In the genomic region with DNA sequence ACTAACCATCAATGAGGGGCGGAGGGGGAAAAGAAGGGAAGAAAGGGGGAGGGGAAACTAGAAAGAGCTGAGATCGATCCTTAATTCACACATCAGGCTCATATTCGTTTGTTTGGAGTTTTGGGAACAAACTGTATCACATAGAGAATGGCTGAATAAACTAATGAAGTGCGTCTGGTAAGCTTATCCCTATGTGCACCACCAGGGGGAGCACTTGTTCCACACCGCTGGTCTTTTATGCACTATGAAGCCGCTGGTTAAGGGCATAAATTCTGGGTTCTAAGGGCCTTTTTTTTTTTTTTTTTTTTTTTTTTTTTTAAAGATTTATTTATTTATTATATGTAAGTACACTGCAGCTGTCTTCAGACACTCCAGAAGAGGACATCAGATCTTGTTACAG, we compare ENCODE assay signal across 9 mouse cellular contexts. TPM values are rescaled to one million over a fixed set of nuclear protein-coding genes. Genes with fewer than 3 reads are reported as not detected.
DNase-seq lines count a peak whose midpoint lies in the region; ATAC-seq and TF ChIP-seq lines count a peak whose summit lies in the region.
"Had no signal": no experiment of that assay in that cellular context is flagged by ENCODE, and none has a peak within 500 bp of the region (broad histone marks: within the 10 kb centered on the region; RNA-seq: fewer than 3 reads in every experiment).

No protein-coding gene starts in this region.

- WGBS in heart, adult 2 months = 8% methylated on average over 6 of the region's 6 CpGs
- WGBS in heart, embryonic 10.5 days = 20% methylated on average over 6 of the region's 6 CpGs
- 13% methylated on average over 6 of the region's 6 CpGs for WGBS in cerebellum, adult 2 months
- 12% methylated on average over 6 of the region's 6 CpGs for WGBS in kidney, embryonic 14.5 days
- 7% methylated on average over 6 of the region's 6 CpGs for WGBS in lung, postnatal 0 days

- TF ChIP-seq CTCF in heart, adult 2 months (IDR thresholded peaks at IDR 0.05) = peak; percentile 73
- peak; percentile 90 for TF ChIP-seq CTCF in cerebellum, adult 2 months (IDR thresholded peaks at IDR 0.05; ENCODE audit: borderline replicate concordance, insufficient read depth, low read depth, low read length)
- TF ChIP-seq CTCF in lung, postnatal 0 days (IDR thresholded peaks at IDR 0.05) = peak; percentile 88

- ATAC-seq in kidney, embryonic 14.5 days (ENCODE audit: low FRiP score, low TSS enrichment) = peak; percentile 55; the same call in 1 of the 2 replicates
- peak; percentile 43; the same call in 1 of the 2 replicates for ATAC-seq in lung, postnatal 0 days

- peaks cover 2% of the 10 kb centered on the region; the same call in 1 of the 2 replicates for H3K36me3 ChIP-seq in heart, adult 2 months (ENCODE audit: control insufficient read depth, insufficient read depth, low read length)
- no peaks in the 10 kb centered on the region for H3K36me3 ChIP-seq in heart, embryonic 10.5 days
- no peaks in the 10 kb centered on the region for H3K36me3 ChIP-seq in ES-E14 (ENCODE audit: control insufficient read depth, insufficient read depth, low read length, poor library complexity, severe bottlenecking)
- H3K36me3 ChIP-seq in kidney, embryonic 14.5 days (ENCODE audit: control insufficient read depth, insufficient read depth, low read length) = no peaks in the 10 kb centered on the region
- H3K36me3 ChIP-seq in lung, postnatal 0 days (ENCODE audit: insufficient read depth, low read length) = no peaks in the 10 kb centered on the region
- H3K36me3 ChIP-seq: limb, embryonic 12.5 days had no signal

- H3K4me3 ChIP-seq in heart, adult 2 months = no peak overlapping the region
- no peak overlapping the region for H3K4me3 ChIP-seq in heart, embryonic 10.5 days
- no peak overlapping the region for H3K4me3 ChIP-seq in ES-E14 (ENCODE audit: insufficient read depth in 1 of 2, low read depth in 1 of 2, low read length in 2 of 2, poor library complexity in 1 of 2, severe bottlenecking in 1 of 2)
- no peak overlapping the region for H3K4me3 ChIP-seq in cerebellum, adult 2 months (replicated peaks; ENCODE audit: insufficient read depth, low read depth, low read length)
- H3K4me3 ChIP-seq in kidney, embryonic 14.5 days (ENCODE audit: low read length) = no peak overlapping the region
- H3K4me3 ChIP-seq in lung, postnatal 0 days (ENCODE audit: low read depth, low read length) = no peak overlapping the region
- H3K4me3 ChIP-seq: limb, embryonic 12.5 days had no signal

- TF ChIP-seq EP300 in heart, adult 2 months (IDR thresholded peaks at IDR 0.05; ENCODE audit: insufficient read depth, low read depth, low read length) = peak; percentile 68; the same call in 1 of the 2 replicates
- TF ChIP-seq EP300 in lung, postnatal 0 days (IDR thresholded peaks at IDR 0.05) = no peak

- in situ Hi-C loops in ES-E14 (cut with MboI; ENCODE audit: low sequenced_read_pairs in 2 of 2, unreplicated experiment in 2 of 2) = no loop called here

- intact Hi-C loops in heart, adult 2 months (cut with DNase I) = loop anchor here (1.0 to 5.0 kb wide), 5 partner anchors 22 to 145 kb away; a partner anchor contains a TSS

- peaks cover 6% of the 10 kb centered on the region for H3K4me1 ChIP-seq in heart, adult 2 months (ENCODE audit: control insufficient read depth, insufficient read depth, low read length)
- peaks cover 33% of the 10 kb centered on the region for H3K4me1 ChIP-seq in heart, embryonic 10.5 days
- no peaks in the 10 kb centered on the region; a peak in 1 of 4 replicates for H3K4me1 ChIP-seq in ES-E14 (ENCODE audit: control insufficient read depth in 2 of 2, insufficient read depth in 2 of 2, low read length in 2 of 2, poor library complexity in 1 of 2)
- H3K4me1 ChIP-seq in cerebellum, adult 2 months (ENCODE audit: control insufficient read depth, insufficient read depth, low read length) = no peaks in the 10 kb centered on the region
- H3K4me1 ChIP-seq in kidney, embryonic 14.5 days (ENCODE audit: control insufficient read depth, insufficient read depth, low read length) = peaks cover 11% of the 10 kb centered on the region; the same call in 1 of the 2 replicates
- H3K4me1 ChIP-seq in lung, postnatal 0 days (ENCODE audit: insufficient read depth, low read depth, low read length) = peaks cover 3% of the 10 kb centered on the region; the same call in 1 of the 2 replicates

- H3K27me3 ChIP-seq in heart, adult 2 months (ENCODE audit: control insufficient read depth, insufficient read depth, low read length) = no peaks in the 10 kb centered on the region
- no peaks in the 10 kb centered on the region for H3K27me3 ChIP-seq in heart, embryonic 10.5 days (ENCODE audit: insufficient read depth, poor library complexity, severe bottlenecking)
- H3K27me3 ChIP-seq in cerebellum, adult 2 months (ENCODE audit: control insufficient read depth, insufficient read depth, low read length) = no peaks in the 10 kb centered on the region
- no peaks in the 10 kb centered on the region; the same call in 1 of the 2 replicates for H3K27me3 ChIP-seq in kidney, embryonic 14.5 days (ENCODE audit: control insufficient read depth, insufficient read depth, low read length)
- H3K27me3 ChIP-seq in lung, postnatal 0 days (replicated peaks; ENCODE audit: insufficient read depth, low read length) = no peaks in the 10 kb centered on the region

- no peak overlapping the region for H3K9ac ChIP-seq in heart, adult 2 months (ENCODE audit: low read depth, low read length)
- no peak overlapping the region for H3K9ac ChIP-seq in ES-E14 (ENCODE audit: insufficient read depth, low read depth, low read length, poor library complexity, severe bottlenecking)
- no peak overlapping the region for H3K9ac ChIP-seq in kidney, embryonic 14.5 days (ENCODE audit: low read depth, low read length)
- H3K9ac ChIP-seq in lung, postnatal 0 days (replicated peaks; ENCODE audit: low read depth) = no peak overlapping the region

- TF ChIP-seq POLR2A in heart, adult 2 months (IDR thresholded peaks at IDR 0.05; ENCODE audit: insufficient read depth, low read depth, low read length) = no peak
- no peak for TF ChIP-seq POLR2A in cerebellum, adult 2 months (IDR thresholded peaks at IDR 0.05; ENCODE audit: borderline replicate concordance, insufficient read depth, low read length)

- peak overlapping the region; percentile 58 for H3K27ac ChIP-seq in heart, adult 2 months
- H3K27ac ChIP-seq in heart, embryonic 10.5 days = no peak overlapping the region; the same call in 1 of the 2 replicates
- H3K27ac ChIP-seq in ES-E14 (ENCODE audit: insufficient read depth, low read depth, low read length, poor library complexity, severe bottlenecking) = no peak overlapping the region
- H3K27ac ChIP-seq in cerebellum, adult 2 months (ENCODE audit: insufficient read depth, low read length) = no peak overlapping the region
- H3K27ac ChIP-seq in kidney, embryonic 14.5 days (ENCODE audit: low read depth, low read length) = no peak overlapping the region
- H3K27ac ChIP-seq in lung, postnatal 0 days (ENCODE audit: low read length) = no peak overlapping the region
- H3K27ac ChIP-seq: limb, embryonic 12.5 days had no signal

- H3K79me2 ChIP-seq in heart, adult 2 months (replicated peaks; ENCODE audit: control insufficient read depth, insufficient read depth, low read length) = no peaks in the 10 kb centered on the region

- no peaks in the 10 kb centered on the region for H3K9me3 ChIP-seq in heart, embryonic 10.5 days
- H3K9me3 ChIP-seq in ES-E14 (ENCODE audit: control insufficient read depth, insufficient read depth, low read depth, low read length) = no peaks in the 10 kb centered on the region
- no peaks in the 10 kb centered on the region for H3K9me3 ChIP-seq in kidney, embryonic 14.5 days (ENCODE audit: control insufficient read depth, low read length)
- no peaks in the 10 kb centered on the region for H3K9me3 ChIP-seq in lung, postnatal 0 days (ENCODE audit: low read length)
- H3K9me3 ChIP-seq: limb, embryonic 12.5 days had no signal

- H3K4me2 ChIP-seq in kidney, embryonic 14.5 days (replicated peaks; ENCODE audit: low read depth, low read length) = no peak overlapping the region
- H3K4me2 ChIP-seq in lung, postnatal 0 days (replicated peaks; ENCODE audit: low read depth, low read length) = no peak overlapping the region
- H3K4me2 ChIP-seq: limb, embryonic 12.5 days had no signal

- DNase-seq in heart, adult 2 months = peak; percentile 59 to 65
- no peak for DNase-seq in heart, embryonic 10.5 days (ENCODE audit: low spot score)
- peak; percentile 66 for DNase-seq in ES-E14 (ENCODE audit: low read depth, low spot score)
- peak; percentile 63 to 65 for DNase-seq in cerebellum, adult 2 months
- peak; percentile 80 for DNase-seq in forelimb bud, embryonic 11.5 days (ENCODE audit: low read depth, low spot score)
- peak; percentile 86 for DNase-seq in lung, postnatal 0 days (ENCODE audit: low spot score)
- peak; percentile 54 for DNase-seq in retina, postnatal 7 days (ENCODE audit: low read depth, low spot score)

TF ChIP-seq in ES-E14, 5 proteins besides CTCF, POLR2A, EP300 and RAD21:
- TF ChIP-seq ZC3H11A (IDR thresholded peaks at IDR 0.05; ENCODE audit: borderline replicate concordance, low read depth, low read length) (peak; percentile 86; the same call in 1 of the 2 replicates), CHD2 (IDR thresholded peaks at IDR 0.05; ENCODE audit: low read depth, low read length) (no peak)
TF ChIP-seq in ES-E14: peak in this region for 1.

RNA-seq across cellular contexts. Expression of a gene that starts 18.3 kb away (rescaled TPM):
- total RNA-seq in heart, adult 2 months (2021) = 100 to 1,000 TPM; 283 to 363 TPM
- polyA plus RNA-seq in heart, adult 2 months (2012; rRNA removed) = 196 and 305 TPM in 2 replicates
- polyA plus RNA-seq in heart, embryonic 10.5 days (2016; fragmentation: Nextera tagmentation; extraction: Ambion mirVana) = 59.2 and 60.3 TPM in 2 replicates
- total RNA-seq in ES-E14 (2012; rRNA removed) = 27.3 and 38.0 TPM in 2 replicates
- 34.0 and 35.8 TPM in 2 replicates for polyA plus RNA-seq in cerebellum, adult 2 months (2012; rRNA removed)
- polyA plus RNA-seq in kidney, embryonic 14.5 days (2014; fragmentation: Nextera tagmentation; extraction: Ambion mirVana) = 59.9 and 62.8 TPM in 2 replicates
- 62.4 and 65.0 TPM in 2 replicates for polyA plus RNA-seq in lung, postnatal 0 days (2015; fragmentation: Nextera tagmentation; extraction: Ambion mirVana)

RNA-seq across cellular contexts. Expression of a gene that starts 22.2 kb away (rescaled TPM):
- total RNA-seq in heart, adult 2 months (2021) = under 1 TPM; 0.48 to 0.70 TPM
- 0.16 and 0.32 TPM in 2 replicates for polyA plus RNA-seq in heart, adult 2 months (2012; rRNA removed)
- 3.1 and 3.9 TPM in 2 replicates for polyA plus RNA-seq in heart, embryonic 10.5 days (2016; fragmentation: Nextera tagmentation; extraction: Ambion mirVana)
- 18.6 and 22.1 TPM in 2 replicates for total RNA-seq in ES-E14 (2012; rRNA removed)
- 2.9 and 4.1 TPM in 2 replicates for polyA plus RNA-seq in cerebellum, adult 2 months (2012; rRNA removed)
- 6.0 and 6.3 TPM in 2 replicates for polyA plus RNA-seq in kidney, embryonic 14.5 days (2014; fragmentation: Nextera tagmentation; extraction: Ambion mirVana)
- 3.4 and 4.7 TPM in 2 replicates for polyA plus RNA-seq in lung, postnatal 0 days (2015; fragmentation: Nextera tagmentation; extraction: Ambion mirVana)

RNA-seq across cellular contexts. Expression of a gene that starts 37.0 kb away (rescaled TPM):
- total RNA-seq in heart, adult 2 months (2021) = 10 to 100 TPM; 34.7 to 37.1 TPM
- 25.8 and 35.3 TPM in 2 replicates for polyA plus RNA-seq in heart, adult 2 months (2012; rRNA removed)
- 54.8 and 62.9 TPM in 2 replicates for polyA plus RNA-seq in heart, embryonic 10.5 days (2016; fragmentation: Nextera tagmentation; extraction: Ambion mirVana)
- 64.5 and 70.1 TPM in 2 replicates for total RNA-seq in ES-E14 (2012; rRNA removed)
- polyA plus RNA-seq in cerebellum, adult 2 months (2012; rRNA removed) = 53.8 and 54.5 TPM in 2 replicates
- polyA plus RNA-seq in kidney, embryonic 14.5 days (2014; fragmentation: Nextera tagmentation; extraction: Ambion mirVana) = 51.7 and 67.9 TPM in 2 replicates
- polyA plus RNA-seq in lung, postnatal 0 days (2015; fragmentation: Nextera tagmentation; extraction: Ambion mirVana) = 36.3 and 42.5 TPM in 2 replicates
